Mouse (Mus musculus): ENCODE data around the gene Gm11444. TPM values are rescaled to one million over a fixed set of nuclear protein-coding genes. Genes with fewer than 3 reads are reported as not detected.

Gm11444 gene
- total and polyA plus RNA-seq, 3 experiments, result not detected

DNA sequence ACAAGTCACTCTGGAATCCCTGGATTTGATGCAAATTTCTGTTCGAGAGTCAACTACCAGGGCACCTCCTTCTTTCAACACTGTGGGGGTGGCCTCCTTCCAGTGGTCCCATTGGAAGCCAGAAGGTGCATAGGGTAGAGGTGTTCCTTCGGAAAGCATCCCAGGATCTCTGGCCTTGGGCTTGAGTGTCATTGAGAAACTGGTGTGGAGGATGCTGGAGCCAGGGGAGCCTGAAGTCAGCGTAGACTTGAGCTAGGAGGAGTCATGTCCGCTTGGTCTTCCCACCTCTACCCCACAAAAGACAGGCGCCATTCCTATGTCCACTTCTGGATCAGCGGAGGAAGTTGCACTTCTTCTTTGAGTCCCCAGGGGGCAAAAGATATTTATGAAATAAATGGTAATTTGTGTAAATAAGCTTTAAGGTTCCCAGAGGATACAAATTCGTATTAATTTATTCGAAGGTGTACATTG is 8.9 kb downstream of the Gm11444 start:
- TF ChIP-seq TAL1 (conservative IDR thresholded peaks at IDR 0.05; ENCODE audit: low read depth, low read length) (no peak), GATA2 (IDR thresholded peaks at IDR 0.05; ENCODE audit: borderline replicate concordance, low read depth, low read length) (no peak), CTCF (IDR thresholded peaks at IDR 0.05; ENCODE audit: low read depth, low read length) (no peak), GATA1 (IDR thresholded peaks at IDR 0.05; ENCODE audit: borderline replicate concordance, low read length) (no peak), POLR2AphosphoS5 (IDR thresholded peaks at IDR 0.05; ENCODE audit: insufficient replicate concordance, low read depth, low read length) (no peak)
- DNase-seq (ENCODE audit: low spot score), result no peak
- no peak for ATAC-seq (ENCODE audit: extremely low read depth, insufficient number of reproducible peaks, low FRiP score, poor library complexity, severe bottlenecking)
- Histone ChIP-seq H3K4me1 (ENCODE audit: insufficient read depth, low read depth, low read length) (no peaks in the 10 kb centered on the region; the same call in 1 of the 2 replicates), H3K4me3 (ENCODE audit: low read depth, low read length) (no peak overlapping the region), H3K27me3 (ENCODE audit: insufficient read depth, low read length) (peaks cover 49% of the 10 kb centered on the region; the same call in 1 of the 2 replicates), H3K36me3 (replicated peaks) (no peaks in the 10 kb centered on the region), H3K9me3 (replicated peaks) (peaks cover 28% of the 10 kb centered on the region)

DNA sequence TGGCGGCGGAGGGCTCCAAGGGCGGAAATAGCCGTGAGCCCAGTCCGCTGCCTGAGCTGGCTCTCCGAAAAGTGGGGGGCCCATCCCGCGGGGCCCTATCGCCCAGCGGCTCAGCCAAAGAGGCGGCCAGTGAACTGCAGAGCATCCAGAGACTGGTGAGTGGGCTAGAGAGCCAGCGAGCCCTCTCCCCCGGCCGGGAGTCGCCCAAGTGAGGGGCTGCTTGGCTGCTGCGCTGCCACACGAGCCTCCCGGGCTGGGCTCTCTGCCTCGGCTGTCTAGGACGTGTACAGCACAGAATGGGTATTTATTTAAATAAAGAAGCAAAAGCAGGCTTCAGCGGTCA is 9.4 kb downstream of the Gm11444 start:
- H3K27me3 ChIP-seq (ENCODE audit: insufficient read depth, low read length), result peaks cover 50% of the 10 kb centered on the region; the same call in 1 of the 2 replicates
- peaks cover 28% of the 10 kb centered on the region for H3K9me3 ChIP-seq (replicated peaks)
- ATAC-seq (ENCODE audit: extremely low read depth, insufficient number of reproducible peaks, low FRiP score, poor library complexity, severe bottlenecking), result no peak
- no peaks in the 10 kb centered on the region for H3K36me3 ChIP-seq (replicated peaks)
- no peaks in the 10 kb centered on the region; the same call in 1 of the 2 replicates for H3K4me1 ChIP-seq (ENCODE audit: insufficient read depth, low read depth, low read length)
- no peak overlapping the region for H3K4me3 ChIP-seq (ENCODE audit: low read depth, low read length)
- DNase-seq (ENCODE audit: low spot score), result no peak
- TF ChIP-seq TAL1 (conservative IDR thresholded peaks at IDR 0.05; ENCODE audit: low read depth, low read length), result no peak
- no peak for TF ChIP-seq CTCF (IDR thresholded peaks at IDR 0.05; ENCODE audit: low read depth, low read length)
- no peak for TF ChIP-seq GATA1 (IDR thresholded peaks at IDR 0.05; ENCODE audit: borderline replicate concordance, low read length)
- TF ChIP-seq GATA2 (IDR thresholded peaks at IDR 0.05; ENCODE audit: borderline replicate concordance, low read depth, low read length), result no peak
- no peak for TF ChIP-seq POLR2AphosphoS5 (IDR thresholded peaks at IDR 0.05; ENCODE audit: insufficient replicate concordance, low read depth, low read length)

DNA sequence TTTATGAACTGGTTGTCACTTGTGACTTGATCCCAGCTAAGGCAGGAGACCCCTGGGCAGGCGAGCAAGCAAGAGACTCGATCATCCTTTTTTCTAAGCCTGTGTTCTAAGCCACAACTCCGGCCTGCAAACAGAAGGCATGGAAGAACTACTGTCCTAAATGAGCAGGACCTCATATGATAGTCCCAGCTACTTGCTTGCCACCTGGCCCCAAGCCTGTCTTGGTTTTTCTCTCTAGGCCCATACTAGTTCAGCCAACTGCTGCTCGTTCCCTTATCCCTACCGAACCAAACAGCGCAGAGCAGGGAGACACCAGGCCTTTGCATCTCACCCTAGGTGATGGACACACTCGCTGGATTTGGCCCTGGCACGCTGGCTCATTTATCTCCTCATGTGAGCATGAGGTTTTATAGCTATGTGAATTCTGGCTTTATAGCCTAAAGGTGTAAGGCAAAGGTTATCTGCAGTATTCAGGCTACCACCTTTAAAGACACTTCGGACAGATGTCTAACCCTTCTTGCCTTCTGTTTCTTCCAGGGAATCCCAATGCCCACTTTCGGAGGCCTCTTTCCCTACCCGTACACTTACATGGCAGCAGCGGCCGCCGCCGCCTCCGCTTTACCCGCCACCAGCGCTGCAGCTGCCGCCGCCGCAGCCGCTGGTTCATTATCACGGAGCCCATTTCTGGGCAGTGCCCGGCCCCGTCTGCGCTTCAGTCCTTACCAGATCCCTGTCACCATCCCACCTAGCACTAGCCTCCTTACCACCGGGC is 9.9 kb downstream of the Gm11444 start:
- Histone ChIP-seq H3K36me3 (replicated peaks) (no peaks in the 10 kb centered on the region), H3K4me1 (ENCODE audit: insufficient read depth, low read depth, low read length) (no peaks in the 10 kb centered on the region; the same call in 1 of the 2 replicates), H3K9me3 (replicated peaks) (peaks cover 28% of the 10 kb centered on the region), H3K4me3 (ENCODE audit: low read depth, low read length) (no peak overlapping the region), H3K27me3 (ENCODE audit: insufficient read depth, low read length) (peaks cover 52% of the 10 kb centered on the region; the same call in 1 of the 2 replicates)
- TF ChIP-seq GATA2 (IDR thresholded peaks at IDR 0.05; ENCODE audit: borderline replicate concordance, low read depth, low read length), result no peak
- TF ChIP-seq TAL1 (conservative IDR thresholded peaks at IDR 0.05; ENCODE audit: low read depth, low read length), result no peak
- no peak for TF ChIP-seq CTCF (IDR thresholded peaks at IDR 0.05; ENCODE audit: low read depth, low read length)
- TF ChIP-seq GATA1 (IDR thresholded peaks at IDR 0.05; ENCODE audit: borderline replicate concordance, low read length), result no peak
- DNase-seq (ENCODE audit: low spot score) (no peak), ATAC-seq (ENCODE audit: extremely low read depth, insufficient number of reproducible peaks, low FRiP score, poor library complexity, severe bottlenecking) (no peak)

- no peaks in the 10 kb centered on the region; the same call in 1 of the 2 replicates for H3K4me1 ChIP-seq (ENCODE audit: insufficient read depth, low read depth, low read length)
- no peak for DNase-seq (ENCODE audit: low spot score)
- no peak for TF ChIP-seq CTCF (IDR thresholded peaks at IDR 0.05; ENCODE audit: low read depth, low read length)
- TF ChIP-seq POLR2AphosphoS5 (IDR thresholded peaks at IDR 0.05; ENCODE audit: insufficient replicate concordance, low read depth, low read length), result no peak
- no peak for TF ChIP-seq TAL1 (conservative IDR thresholded peaks at IDR 0.05; ENCODE audit: low read depth, low read length)
- TF ChIP-seq GATA2 (IDR thresholded peaks at IDR 0.05; ENCODE audit: borderline replicate concordance, low read depth, low read length), result no peak
- TF ChIP-seq GATA1 (IDR thresholded peaks at IDR 0.05; ENCODE audit: borderline replicate concordance, low read length), result no peak
- H3K4me3 ChIP-seq (ENCODE audit: low read depth, low read length), result no peak overlapping the region
- H3K9me3 ChIP-seq (replicated peaks), result peaks cover 28% of the 10 kb centered on the region
- H3K36me3 ChIP-seq (replicated peaks), result no peaks in the 10 kb centered on the region
- ATAC-seq (ENCODE audit: extremely low read depth, insufficient number of reproducible peaks, low FRiP score, poor library complexity, severe bottlenecking), result no peak
- H3K27me3 ChIP-seq (ENCODE audit: insufficient read depth, low read length), result peaks cover 49% of the 10 kb centered on the region
Measured at GRCm38 (mm10) chr11:85839258-85840030, 10.7 kb downstream of the Gm11444 start.

DNA sequence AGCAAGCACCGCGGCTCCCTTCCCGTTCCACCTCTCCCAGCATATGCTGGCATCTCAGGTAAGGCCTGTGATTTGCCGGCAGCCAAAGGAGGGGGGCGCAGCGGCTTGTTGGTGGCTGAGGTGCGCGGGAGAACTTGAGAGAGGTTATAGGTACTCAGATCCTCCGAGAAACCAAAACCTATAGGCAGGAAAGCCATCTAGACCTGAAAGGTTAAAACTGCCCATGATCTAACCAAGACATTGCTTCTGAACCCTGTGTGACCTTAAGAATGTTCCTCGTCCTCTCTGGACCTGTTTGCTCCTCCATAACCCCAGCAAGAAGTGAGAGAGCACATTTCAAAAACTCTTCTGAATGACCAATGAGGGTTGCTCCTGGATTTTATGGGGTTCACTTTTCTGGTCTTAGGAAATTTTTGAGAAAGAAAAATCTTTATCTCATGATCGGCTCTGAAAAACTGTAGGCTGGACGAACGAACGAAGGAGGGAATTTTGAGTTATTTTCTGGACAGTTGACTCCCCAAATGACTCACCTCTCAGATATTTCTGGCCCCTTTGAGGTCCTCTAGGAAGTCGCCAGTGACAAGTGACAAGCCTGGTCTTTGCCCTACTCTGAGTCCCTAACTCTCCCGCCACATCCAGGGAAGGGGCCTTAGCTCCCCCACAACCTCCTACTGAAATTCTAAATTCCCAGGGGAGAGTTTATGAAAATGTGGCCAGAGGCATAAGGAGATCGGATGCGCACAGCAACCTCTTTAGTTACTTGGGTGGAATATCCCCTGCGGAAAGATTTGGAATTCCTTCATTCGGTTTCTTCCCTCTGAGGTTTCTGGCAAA is 11.5 kb downstream of the Gm11444 start:
- H3K4me3 ChIP-seq (ENCODE audit: low read depth, low read length), result no peak overlapping the region
- TF ChIP-seq GATA1 (IDR thresholded peaks at IDR 0.05; ENCODE audit: borderline replicate concordance, low read length) (no peak), GATA2 (IDR thresholded peaks at IDR 0.05; ENCODE audit: borderline replicate concordance, low read depth, low read length) (no peak), POLR2AphosphoS5 (IDR thresholded peaks at IDR 0.05; ENCODE audit: insufficient replicate concordance, low read depth, low read length) (no peak), TAL1 (conservative IDR thresholded peaks at IDR 0.05; ENCODE audit: low read depth, low read length) (no peak), CTCF (IDR thresholded peaks at IDR 0.05; ENCODE audit: low read depth, low read length) (no peak)
- DNase-seq (ENCODE audit: low spot score), result no peak
- no peaks in the 10 kb centered on the region for H3K36me3 ChIP-seq (replicated peaks)
- H3K9me3 ChIP-seq (replicated peaks), result peaks cover 28% of the 10 kb centered on the region
- no peak for ATAC-seq (ENCODE audit: extremely low read depth, insufficient number of reproducible peaks, low FRiP score, poor library complexity, severe bottlenecking)
- H3K4me1 ChIP-seq (ENCODE audit: insufficient read depth, low read depth, low read length), result no peaks in the 10 kb centered on the region; the same call in 1 of the 2 replicates
- H3K27me3 ChIP-seq (ENCODE audit: insufficient read depth, low read length), result peaks cover 48% of the 10 kb centered on the region
